Mouse (Mus musculus) small intestine, adult 2 months (tissue): ENCODE results near the gene Robo4. TPM values are rescaled to one million over a fixed set of nuclear protein-coding genes. Genes with fewer than 3 reads are reported as not detected.

Source experiments
- H3K27ac ChIP-seq: fragments of 200-500 bp; 2 replicates; pipeline ENCODE4 v1.5.1; 2012; ENCODE audit warnings: low read depth, low read length, control low read depth, inconsistent platforms; ENCODE audit not compliant: insufficient read depth
- H3K27me3 ChIP-seq: fragments of 200-500 bp; 2 replicates; pipeline ENCODE4 v1.6.1; 2012; ENCODE audit warnings: mild to moderate bottlenecking, moderate library complexity, low read length, inconsistent platforms; ENCODE audit not compliant: control insufficient read depth, insufficient read depth
- H3K36me3 ChIP-seq: fragments of 200-500 bp; 2 replicates; pipeline ENCODE4 v1.6.1; 2012; ENCODE audit warnings: mild to moderate bottlenecking, low read length, control low read depth, inconsistent platforms; ENCODE audit not compliant: control insufficient read depth, insufficient read depth
- H3K4me1 ChIP-seq: fragments of 200-500 bp; 2 replicates; pipeline ENCODE4 v1.6.1; 2012; ENCODE audit warnings: low read length, inconsistent platforms, mixed read lengths; ENCODE audit not compliant: control insufficient read depth, insufficient read depth, insufficient read length
- H3K4me3 ChIP-seq: fragments of 200-500 bp; 2 replicates; pipeline ENCODE4 v1.5.1; 2012; ENCODE audit warnings: low read depth, mild to moderate bottlenecking, control low read depth, inconsistent platforms, low read length, moderate library complexity
- CTCF ChIP-seq: fragments of 200-500 bp; IDR thresholded peaks from 2 replicates; pipeline ENCODE4 v1.5.1; 2012; ENCODE audit warnings: low read depth, mild to moderate bottlenecking, control low read depth, inconsistent platforms, low read length, moderate library complexity, mixed read lengths; ENCODE audit not compliant: insufficient replicate concordance, insufficient read length; ENCODE audit errors: extremely low read depth
- POLR2A ChIP-seq: fragments of 200-500 bp; IDR thresholded peaks from 2 replicates; pipeline ENCODE4 v1.6.1; 2012; ENCODE audit warnings: low read depth, mild to moderate bottlenecking, control low read depth, inconsistent platforms, low read length, moderate library complexity
- WGBS: fragments of 180-500 bp; shearing (Covaris S2); methylation state at CpG from one replicate; pipeline ENCODE4 v1.1.7; 2018; 5-methylcytosine and 5-hydroxymethylcytosine counted together
- polyA plus RNA-seq: library from polyadenylated mRNA; depleted of rRNA; stranded (reverse); fragments of >200 nt; gene quantifications from 2 replicates; pipeline ENCODE4 v1.2.3, GENCODE M21; 2012; rRNA removed

Robo4 gene
- polyA plus RNA-seq, 1 experiment = 12.0 TPM

- Histone ChIP-seq H3K4me1 (peaks cover 7% of the 10 kb centered on the region), H3K27ac (no peak overlapping the region), H3K36me3 (no peaks in the 10 kb centered on the region), H3K4me3 (no peak overlapping the region), H3K27me3 (peaks cover 47% of the 10 kb centered on the region)
- WGBS = 21% methylated on average over 3 of the region's 3 CpGs
- TF ChIP-seq POLR2A (no peak), CTCF (no peak)
Measured at GRCm38 (mm10) chr9:37461571-37461970, 59.9 kb downstream of the Robo4 start.

GRCm38 (mm10) chr9:37462764-37463163 lies 61.1 kb downstream of the Robo4 start:
- TF ChIP-seq CTCF (peak; percentile 24; the same call in 1 of the 2 replicates), POLR2A (no peak)
- H3K4me3 ChIP-seq = no peak overlapping the region
- 25% methylated on average over 7 of the region's 7 CpGs for WGBS
- H3K4me1 ChIP-seq = peaks cover 7% of the 10 kb centered on the region
- H3K36me3 ChIP-seq = no peaks in the 10 kb centered on the region
- H3K27me3 ChIP-seq = peaks cover 35% of the 10 kb centered on the region
- no peak overlapping the region for H3K27ac ChIP-seq

Other genes with a start within 250 kb of the Robo4 start
- 0.52 and 0.66 TPM in 2 replicates for gene Tmem218, start 193.7 kb upstream of the Robo4 start, polyA plus RNA-seq
- 1.2 and 42.3 TPM in 2 replicates for gene Slc37a2, start 146.2 kb upstream of the Robo4 start, polyA plus RNA-seq
- 0.37 and 0.66 TPM in 2 replicates for gene Ccdc15, start 53.5 kb upstream of the Robo4 start, polyA plus RNA-seq
- gene Hepacam, start 34.5 kb upstream of the Robo4 start, polyA plus RNA-seq = 0.11 and 0.32 TPM in 2 replicates
- 0.96 and 1.9 TPM in 2 replicates for gene Robo3, start 31.3 kb downstream of the Robo4 start, polyA plus RNA-seq
- 11.8 and 16.2 TPM in 2 replicates for gene Msantd2, start 87.4 kb downstream of the Robo4 start, polyA plus RNA-seq
- 10.1 and 13.6 TPM in 2 replicates for gene Esam, start 126.2 kb downstream of the Robo4 start, polyA plus RNA-seq
- gene Vsig2, start 137.4 kb downstream of the Robo4 start, polyA plus RNA-seq = 2.7 and 56.1 TPM in 2 replicates
- 3.1 and 7.8 TPM in 2 replicates for gene Nrgn, start 151.0 kb downstream of the Robo4 start, polyA plus RNA-seq
- gene Siae, start 153.8 kb downstream of the Robo4 start, polyA plus RNA-seq = 2.7 and 8.0 TPM in 2 replicates
- gene Spa17, start 211.8 kb downstream of the Robo4 start, polyA plus RNA-seq = 0.39 and 0.42 TPM in 2 replicates